Mouse (Mus musculus) cerebellum, adult 2 months (tissue): ENCODE results near the gene Gck. TPM values are rescaled to one million over a fixed set of nuclear protein-coding genes. Genes with fewer than 3 reads are reported as not detected.

Source experiments
- DNase-seq, 2 experiments: peaks; one replicate each; pipeline ENCODE4 v3.0.0; 2021
- H3K27ac ChIP-seq: fragments of 200-500 bp; 2 replicates; pipeline ENCODE4 v1.5.1; 2012; ENCODE audit warnings: low read length, control low read depth, inconsistent platforms; ENCODE audit not compliant: insufficient read depth
- H3K27me3 ChIP-seq: fragments of 200-500 bp; 2 replicates; pipeline ENCODE4 v1.6.1; 2012; ENCODE audit warnings: inconsistent platforms, mild to moderate bottlenecking, low read length, moderate library complexity; ENCODE audit not compliant: control insufficient read depth, insufficient read depth
- H3K4me1 ChIP-seq: fragments of 200-500 bp; 2 replicates; pipeline ENCODE4 v1.6.1; 2011; ENCODE audit warnings: low read length; ENCODE audit not compliant: control insufficient read depth, insufficient read depth
- H3K4me3 ChIP-seq: fragments of 200-500 bp; replicated peaks from 2 replicates; pipeline ENCODE3; 2011; ENCODE audit warnings: mild to moderate bottlenecking, low read depth, low read length, control low read depth; ENCODE audit not compliant: insufficient read depth
- CTCF ChIP-seq: fragments of 200-500 bp; IDR thresholded peaks from 2 replicates; pipeline ENCODE4 v1.5.1; 2011; ENCODE audit warnings: low read depth, mild to moderate bottlenecking, control low read depth, low read length, moderate library complexity, borderline replicate concordance; ENCODE audit not compliant: insufficient read depth
- POLR2A ChIP-seq: fragments of 200-500 bp; IDR thresholded peaks from 2 replicates; pipeline ENCODE4 v1.6.1; 2011; ENCODE audit warnings: low read length, control low read depth, borderline replicate concordance; ENCODE audit not compliant: insufficient read depth
- WGBS: fragments of 180-500 bp; shearing (Covaris S2); methylation state at CpG from one replicate; pipeline ENCODE4 v1.1.7; 2018; 5-methylcytosine and 5-hydroxymethylcytosine counted together
- polyA plus RNA-seq: library from polyadenylated mRNA; depleted of rRNA; stranded (reverse); fragments of >200 nt; gene quantifications from 2 replicates; pipeline ENCODE4 v1.2.3, GENCODE M21; 2012

Gck gene
- polyA plus RNA-seq, 1 experiment, result 0.74 TPM

DNA sequence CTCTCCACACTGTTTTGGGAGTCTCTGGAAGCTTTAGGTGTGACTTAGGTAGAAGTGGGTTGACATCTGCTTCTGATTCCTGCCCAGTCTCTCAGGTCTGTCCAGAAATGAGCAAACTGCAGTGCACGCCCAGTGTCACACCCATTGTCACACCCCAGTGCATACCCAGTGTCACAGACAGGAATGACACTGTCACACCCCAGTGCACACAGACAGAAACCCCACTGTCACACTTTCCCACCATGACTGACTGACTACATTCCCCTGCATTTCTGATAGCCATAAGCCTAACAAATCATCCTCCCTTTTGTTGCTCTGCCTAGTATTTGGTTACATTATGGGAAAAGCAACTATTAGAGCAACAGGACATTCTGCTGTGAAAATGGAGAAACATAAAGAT, 19.3 kb downstream of the Gck start:
- no peak for DNase-seq
- Histone ChIP-seq H3K4me1 (no peaks in the 10 kb centered on the region), H3K27ac (no peak overlapping the region), H3K4me3 (no peak overlapping the region), H3K27me3 (no peaks in the 10 kb centered on the region)
- 42% methylated on average over 1 of the region's 1 CpGs for WGBS
- TF ChIP-seq CTCF (no peak), POLR2A (no peak)

- Histone ChIP-seq H3K4me3 (no peak overlapping the region), H3K4me1 (no peaks in the 10 kb centered on the region), H3K27ac (no peak overlapping the region), H3K27me3 (no peaks in the 10 kb centered on the region)
- no peak for DNase-seq
- 77% methylated on average over 3 of the region's 3 CpGs for WGBS
- TF ChIP-seq POLR2A (no peak), CTCF (no peak)
These were observed 23.1 kb downstream of the Gck start for GRCm38 (mm10) chr11:5926696-5927220.

- 67% methylated on average over 8 of the region's 8 CpGs for WGBS
- Histone ChIP-seq H3K27ac (no peak overlapping the region), H3K27me3 (no peaks in the 10 kb centered on the region), H3K4me1 (no peaks in the 10 kb centered on the region), H3K4me3 (no peak overlapping the region)
- TF ChIP-seq POLR2A (no peak), CTCF (no peak)
- DNase-seq, result no peak
These were observed 25.2 kb downstream of the Gck start for GRCm38 (mm10) chr11:5924699-5925098.

DNA sequence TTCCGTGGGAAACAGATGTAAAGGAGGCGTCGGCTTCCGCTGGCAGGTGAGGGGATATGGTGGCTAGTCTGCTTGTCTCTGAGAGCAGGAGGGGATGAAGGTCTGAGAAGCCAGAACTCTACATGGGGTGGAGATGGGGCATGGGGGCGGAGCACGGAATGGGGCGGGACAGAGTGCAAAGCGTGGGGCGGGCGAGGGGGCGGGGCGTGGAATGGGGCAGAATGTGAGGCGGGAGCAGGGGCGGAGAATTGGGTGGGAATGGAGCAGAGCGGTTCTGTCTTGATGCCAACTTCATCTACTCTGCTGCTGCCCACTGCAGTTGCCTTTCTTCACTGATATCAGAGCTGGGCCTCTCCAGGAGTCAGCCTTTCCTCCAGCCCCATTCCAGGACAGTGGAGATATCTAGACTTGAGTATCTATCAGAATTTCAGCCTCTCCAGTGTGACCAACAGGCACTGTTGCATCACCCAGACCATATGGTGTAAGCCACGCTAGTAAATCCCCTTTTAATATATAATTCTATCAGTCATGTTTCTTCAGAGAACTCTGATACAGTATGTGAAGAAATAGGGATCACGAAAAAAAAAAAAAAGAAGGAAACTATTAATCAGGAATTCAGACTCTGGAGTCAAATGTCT, 29.4 kb downstream of the Gck start:
- Histone ChIP-seq H3K4me1 (peaks cover 12% of the 10 kb centered on the region), H3K27ac (no peak overlapping the region), H3K27me3 (no peaks in the 10 kb centered on the region), H3K4me3 (no peak overlapping the region)
- DNase-seq, result no peak
- WGBS, result 48% methylated on average over 17 of the region's 17 CpGs
- TF ChIP-seq POLR2A (no peak), CTCF (no peak)

DNA sequence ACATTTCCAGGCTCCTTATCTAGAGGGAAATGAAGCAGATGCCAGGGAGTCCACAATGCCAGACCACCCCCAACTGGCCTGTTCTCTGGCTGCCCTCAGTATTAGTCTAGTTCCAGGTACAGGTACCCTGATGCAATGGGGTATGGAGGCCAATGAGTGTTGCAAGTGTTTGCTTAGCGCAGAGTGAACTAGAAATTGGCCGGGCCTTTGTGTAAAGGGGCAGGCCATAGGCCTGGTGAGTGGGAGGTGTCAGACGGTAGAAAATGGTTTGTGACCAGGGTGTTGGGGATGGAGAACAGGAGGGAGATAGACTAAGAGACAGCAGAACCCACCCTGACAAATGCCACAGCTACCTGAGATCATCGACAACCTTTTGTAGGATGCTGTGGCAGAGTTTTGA, 30.3 kb downstream of the Gck start:
- WGBS, result 96% methylated on average over 4 of the region's 4 CpGs

DNA sequence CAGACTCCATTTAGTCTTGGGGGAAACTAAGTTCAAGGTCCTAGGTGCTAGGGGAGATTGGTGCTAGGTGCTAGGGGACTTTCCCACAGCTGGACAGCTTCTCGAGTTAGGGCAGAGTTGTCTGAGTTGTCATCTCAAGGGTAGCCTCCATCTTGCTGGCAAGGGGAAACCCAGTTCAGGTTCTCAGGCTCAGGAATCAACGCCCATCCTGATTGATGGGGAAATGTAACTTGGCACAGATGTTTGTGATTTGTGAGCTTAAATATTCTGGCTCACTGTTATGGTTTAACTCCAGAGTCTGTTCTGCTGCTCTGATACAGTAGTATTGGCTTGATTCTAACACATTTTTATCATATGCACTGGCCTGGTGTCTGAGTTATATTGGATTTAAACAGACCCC, 31.8 kb downstream of the Gck start:
- TF ChIP-seq POLR2A (no peak), CTCF (no peak)
- 74% methylated on average over 2 of the region's 2 CpGs for WGBS
- DNase-seq, result no peak
- H3K27ac ChIP-seq, result no peak overlapping the region
- H3K27me3 ChIP-seq, result no peaks in the 10 kb centered on the region
- no peak overlapping the region for H3K4me3 ChIP-seq
- peaks cover 17% of the 10 kb centered on the region for H3K4me1 ChIP-seq

More for the DNA sequence above, 30.3 kb downstream of the Gck start:
- TF ChIP-seq CTCF, result no peak
- TF ChIP-seq POLR2A, result no peak
- Histone ChIP-seq H3K4me1 (peaks cover 16% of the 10 kb centered on the region), H3K27me3 (no peaks in the 10 kb centered on the region), H3K4me3 (no peak overlapping the region), H3K27ac (no peak overlapping the region)
- DNase-seq, result no peak

DNA sequence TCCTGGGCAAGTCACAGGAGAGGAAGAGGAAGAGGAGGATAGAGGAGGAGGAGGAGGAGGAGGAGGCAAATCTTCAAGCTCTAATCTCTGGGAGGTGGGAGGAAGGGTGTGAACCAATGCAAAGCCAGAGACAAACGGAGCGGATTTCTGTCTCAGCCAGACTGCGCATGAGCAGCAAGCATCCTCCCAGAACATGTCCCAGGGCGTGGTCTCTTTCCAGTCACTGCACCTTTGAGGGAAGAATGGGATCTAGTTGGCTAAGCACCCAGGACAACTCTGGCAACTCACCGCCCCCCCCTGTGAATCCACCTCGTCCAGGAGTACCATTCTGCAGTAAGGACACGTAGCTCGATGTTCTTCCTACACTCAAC, 33.7 kb downstream of the Gck start:
- H3K4me3 ChIP-seq, result peak overlapping the region; percentile 27
- no peak overlapping the region for H3K27ac ChIP-seq
- peaks cover 22% of the 10 kb centered on the region for H3K4me1 ChIP-seq
- WGBS, result 35% methylated on average over 8 of the region's 8 CpGs
- TF ChIP-seq CTCF, result no peak
- TF ChIP-seq POLR2A, result no peak
- peak; percentile 57 to 70 for DNase-seq
- H3K27me3 ChIP-seq, result no peaks in the 10 kb centered on the region

- TF ChIP-seq CTCF (no peak), POLR2A (no peak)
- H3K27me3 ChIP-seq, result no peaks in the 10 kb centered on the region
- no peak overlapping the region for H3K4me3 ChIP-seq
- peak; percentile 49 to 62 for DNase-seq
- H3K4me1 ChIP-seq, result peaks cover 22% of the 10 kb centered on the region
- WGBS, result 25% methylated on average over 5 of the region's 5 CpGs
- no peak overlapping the region for H3K27ac ChIP-seq
These were observed 34.3 kb downstream of the Gck start for GRCm38 (mm10) chr11:5915429-5916177.
